Mouse (Mus musculus) spleen, adult 2 months (tissue): ENCODE data around the gene Syt7.

ENCODE experiments used
- CTCF ChIP-seq: fragments of 200-500 bp; IDR thresholded peaks from 2 replicates; pipeline ENCODE4 v1.5.1; 2011; ENCODE audit warnings: mild to moderate bottlenecking, inconsistent platforms; ENCODE audit not compliant: insufficient read depth, insufficient read length, insufficient replicate concordance; ENCODE audit errors: extremely low read depth
- POLR2A ChIP-seq: fragments of 200-500 bp; IDR thresholded peaks from 2 replicates; pipeline ENCODE4 v1.6.1; 2011; ENCODE audit warnings: low read depth, low read length, inconsistent platforms

GRCm38 (mm10) chr19:10373191-10373590 is 15.7 kb upstream of the Syt7 start:
- no peak for TF ChIP-seq CTCF
- no peak for TF ChIP-seq POLR2A
